Mouse (Mus musculus) midbrain, embryonic 16.5 days (tissue): Measurements from ENCODE around the gene Wbp4. TPM values are rescaled to one million over a fixed set of nuclear protein-coding genes. Genes with fewer than 3 reads are reported as not detected.

Source experiments
- ATAC-seq: fragments of 200-750 bp; cut with Nextera tagmentation; 2 replicates; pipeline ENCODE4 v1.8.0; 2017; ENCODE audit warnings: moderate TSS enrichment
- H3K27ac ChIP-seq: fragments of 300-500 bp; sonication (generic); 2 replicates; pipeline ENCODE4 v1.5.1; 2014; ENCODE audit warnings: mild to moderate bottlenecking, low read length, mixed read lengths
- H3K27me3 ChIP-seq: fragments of 300-500 bp; sonication (generic); 2 replicates; pipeline ENCODE4 v1.6.1; 2014; ENCODE audit warnings: low read depth, low read length, mixed read lengths; ENCODE audit not compliant: control insufficient read depth, insufficient read depth
- H3K36me3 ChIP-seq: fragments of 300-500 bp; sonication (generic); 2 replicates; pipeline ENCODE4 v1.6.1; 2014; ENCODE audit warnings: mild to moderate bottlenecking, low read length, moderate library complexity, mixed read lengths; ENCODE audit not compliant: control insufficient read depth, insufficient read depth
- H3K4me1 ChIP-seq: fragments of 300-500 bp; sonication (generic); 2 replicates; pipeline ENCODE4 v1.6.1; 2014; ENCODE audit warnings: mild to moderate bottlenecking, low read length, mixed read lengths; ENCODE audit not compliant: control insufficient read depth, insufficient read depth
- H3K4me2 ChIP-seq: fragments of 300-500 bp; sonication (generic); 2 replicates; pipeline ENCODE4 v1.6.1; 2014; ENCODE audit warnings: mild to moderate bottlenecking, low read length, mixed read lengths
- H3K4me3 ChIP-seq: fragments of 300-500 bp; sonication (generic); 2 replicates; pipeline ENCODE4 v1.5.1; 2014; ENCODE audit warnings: low read depth, mild to moderate bottlenecking, low read length, moderate library complexity, mixed read lengths
- H3K9ac ChIP-seq: fragments of 300-500 bp; sonication (generic); 2 replicates; pipeline ENCODE4 v1.6.1; 2014; ENCODE audit warnings: low read depth, low read length, mixed read lengths
- H3K9me3 ChIP-seq: fragments of 300-500 bp; sonication (generic); replicated peaks from 2 replicates; pipeline ENCODE4 v1.6.1; 2014; ENCODE audit warnings: mild to moderate bottlenecking, low read length, mixed read lengths; ENCODE audit not compliant: control insufficient read depth, poor library complexity, severe bottlenecking
- WGBS: fragments of 180-500 bp; shearing (Covaris S2); extraction: QIAGEN DNeasy Blood & Tissue Kit; methylation state at CpG from one replicate; pipeline ENCODE4 v1.1.7; 2014; 5-methylcytosine and 5-hydroxymethylcytosine counted together
- polyA plus RNA-seq: library from polyadenylated mRNA; unstranded; fragments of >200 nt; fragmentation: Nextera tagmentation; extraction: Ambion mirVana; gene quantifications from 2 replicates; pipeline ENCODE4 v1.2.1, GENCODE M21; 2015

Gene Wbp4
- polyA plus RNA-seq, 1 experiment from 2014 or later, result 46.2 TPM

DNA sequence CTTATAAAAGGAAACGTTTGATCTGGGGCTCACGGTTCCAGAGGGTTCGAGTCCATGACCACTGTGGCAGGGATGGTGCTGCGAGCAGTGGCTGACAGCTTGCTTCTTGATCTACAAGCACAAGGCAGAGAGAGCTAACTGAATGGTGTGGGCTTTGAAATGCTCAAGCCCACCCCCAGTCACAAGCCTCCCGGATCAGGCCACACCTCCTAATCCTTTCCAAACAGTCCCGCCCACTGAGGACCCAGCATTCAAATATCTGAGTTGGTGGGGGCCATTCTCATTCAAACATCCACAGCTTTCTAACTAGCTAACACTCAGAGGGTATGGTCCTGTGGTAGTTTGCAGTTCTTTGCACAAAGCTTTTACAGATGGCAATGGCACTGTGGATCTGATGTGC, 68.2 kb downstream of the Wbp4 start:
- Histone ChIP-seq H3K9ac (no peak overlapping the region), H3K27me3 (no peaks in the 10 kb centered on the region), H3K4me2 (no peak overlapping the region), H3K9me3 (no peaks in the 10 kb centered on the region), H3K27ac (no peak overlapping the region), H3K4me3 (no peak overlapping the region), H3K4me1 (no peaks in the 10 kb centered on the region), H3K36me3 (0 out of 2 replicates have a peak, but pooled peaks cover 3% of the 10 kb centered on the region)
- WGBS, result 79% methylated on average over 6 of the region's 6 CpGs
- ATAC-seq, result no peak

DNA sequence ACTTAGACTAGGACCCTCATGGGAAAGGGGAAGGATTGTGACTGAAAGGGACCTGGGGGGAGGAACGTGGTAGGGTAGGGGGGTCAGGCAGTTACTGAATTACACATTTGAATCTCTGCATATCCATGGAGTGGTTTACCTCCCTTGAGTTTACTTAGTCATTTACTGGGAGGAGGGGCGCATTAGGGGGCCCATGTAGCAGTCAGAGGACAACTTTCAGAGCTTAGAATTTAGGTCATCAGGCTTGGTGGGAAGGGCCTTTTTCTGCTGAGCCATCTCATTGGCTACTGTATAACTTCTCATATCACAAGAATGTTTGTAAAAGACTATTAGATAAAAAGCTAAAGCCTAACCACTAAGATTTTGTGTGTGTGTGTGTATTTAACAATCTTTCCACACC, 70.7 kb downstream of the Wbp4 start:
- no peak for ATAC-seq
- 0 out of 2 replicates have a peak, but pooled peaks cover 7% of the 10 kb centered on the region for H3K36me3 ChIP-seq
- H3K27ac ChIP-seq, result no peak overlapping the region
- H3K9ac ChIP-seq, result no peak overlapping the region
- no peak overlapping the region for H3K4me3 ChIP-seq
- no peak overlapping the region for H3K4me2 ChIP-seq
- 83% methylated on average over 2 of the region's 2 CpGs for WGBS
- no peaks in the 10 kb centered on the region for H3K27me3 ChIP-seq
- H3K4me1 ChIP-seq, result no peaks in the 10 kb centered on the region
- no peaks in the 10 kb centered on the region for H3K9me3 ChIP-seq

Other genes with a start within 250 kb of the Wbp4 start
- gene Zfp957, start 234.2 kb downstream of the Wbp4 start, polyA plus RNA-seq, result not detected in 2 replicates
- 26.3 and 36.4 TPM in 2 replicates for gene Rgcc, start 179.9 kb downstream of the Wbp4 start, polyA plus RNA-seq
- gene Naa16, start 90.7 kb downstream of the Wbp4 start, polyA plus RNA-seq, result 17.1 and 21.1 TPM in 2 replicates
- 10.7 and 11.6 TPM in 2 replicates for gene Mtrf1, start 83.7 kb downstream of the Wbp4 start, polyA plus RNA-seq
- gene Kbtbd7, start 55.0 kb downstream of the Wbp4 start, polyA plus RNA-seq, result 22.8 and 23.7 TPM in 2 replicates
- 1.5 TPM in 2 replicates for gene Kbtbd6, start 29.7 kb downstream of the Wbp4 start, polyA plus RNA-seq
- 2.0 and 2.9 TPM in 2 replicates for gene Elf1, start 326 bp downstream of the Wbp4 start, polyA plus RNA-seq
- gene Sugt1, start 106.2 kb upstream of the Wbp4 start, polyA plus RNA-seq, result 106 and 110 TPM in 2 replicates
- gene Cnmd, start 180.7 kb upstream of the Wbp4 start, polyA plus RNA-seq, result 2.0 and 3.3 TPM in 2 replicates